Mouse (Mus musculus) gastrocnemius, postnatal 4 days (tissue): ENCODE measurements around the gene Zfp683. TPM values are rescaled to one million over a fixed set of nuclear protein-coding genes. Genes with fewer than 3 reads are reported as not detected.

ENCODE experiments used
- DNase-seq, 2 experiments: peaks; one replicate each; pipeline ENCODE4 v3.0.0; 2021 to 2022; ENCODE audit warnings: low spot score in 2 of 2, mixed read lengths in 2 of 2
- long read RNA-seq, 2 experiments: library from polyadenylated mRNA; stranded (forward); transcript quantifications; one replicate each; pipeline ENCODE4 v2.0.0; 2021
- total RNA-seq, 2 experiments: library from RNA; stranded (reverse); gene quantifications; 2 replicates each; pipeline ENCODE4 v1.2.3; 2021

The Zfp683 gene
- under 1 TPM in 1 of 2 experiments, not detected in 1; 0.23 TPM for total RNA-seq
- long read RNA-seq, experiment 1 = 0 reads
- long read RNA-seq, experiment 2 = 0 reads

DNA sequence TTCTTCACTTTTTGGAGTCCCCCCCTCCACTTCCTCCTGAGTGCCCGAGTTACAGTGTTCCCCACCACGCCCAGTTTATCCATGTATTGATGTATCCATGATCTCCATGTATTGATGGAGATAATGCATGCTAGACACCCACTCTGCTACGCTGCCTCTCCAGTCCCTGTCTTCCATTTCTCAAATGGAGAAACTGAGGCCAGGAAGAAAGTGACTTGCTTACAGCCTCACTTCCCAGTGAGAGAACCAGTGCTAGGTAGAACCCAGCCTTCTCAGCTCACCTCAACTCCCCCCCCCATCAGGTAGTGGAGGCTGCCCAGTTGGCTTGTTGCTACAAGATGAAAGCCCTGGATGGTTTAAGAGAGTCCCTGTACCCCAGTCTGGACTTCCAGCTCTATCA lies at the start of gene Zfp683:
TSS of gene Zfp683 (plus strand) at position 301 of the 400 bp plus-strand sequence.
- no peak for DNase-seq

GRCm38 (mm10) chr4:134005581-134006358 lies 47.9 kb upstream of the Zfp683 start:
- DNase-seq = no peak

GRCm38 (mm10) chr4:134006845-134007244 lies 46.8 kb upstream of the Zfp683 start:
- no peak for DNase-seq

DNA sequence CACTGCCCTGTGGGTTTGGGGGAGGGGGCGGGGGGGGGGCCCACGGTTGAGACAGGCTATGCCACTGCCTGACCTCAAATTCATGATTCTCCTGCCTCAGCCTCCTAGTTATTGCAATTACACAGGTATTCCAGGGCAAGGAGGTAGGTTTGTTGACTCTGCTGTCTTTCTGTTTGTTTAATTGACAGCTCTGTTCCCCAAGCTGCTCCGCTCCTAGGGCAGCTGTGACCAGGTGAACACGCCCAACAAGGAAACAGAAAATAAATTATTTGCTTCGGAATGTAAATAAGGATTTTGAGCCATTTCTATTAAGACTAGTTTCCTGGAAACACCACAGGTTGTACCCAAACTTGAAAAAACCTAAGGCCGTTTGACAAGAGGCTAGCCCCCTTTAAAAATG lies 43.9 kb upstream of the Zfp683 start:
- DNase-seq = no peak

- no peak for DNase-seq
These were observed 41.9 kb upstream of the Zfp683 start for GRCm38 (mm10) chr4:134011450-134012414.

- no peak for DNase-seq
These were observed 40.6 kb upstream of the Zfp683 start for GRCm38 (mm10) chr4:134012858-134013528.

- DNase-seq = no peak
These were observed 37.4 kb upstream of the Zfp683 start for GRCm38 (mm10) chr4:134016208-134016607.

- no peak for DNase-seq
These were observed 36.9 kb upstream of the Zfp683 start for GRCm38 (mm10) chr4:134016767-134017166.

DNA sequence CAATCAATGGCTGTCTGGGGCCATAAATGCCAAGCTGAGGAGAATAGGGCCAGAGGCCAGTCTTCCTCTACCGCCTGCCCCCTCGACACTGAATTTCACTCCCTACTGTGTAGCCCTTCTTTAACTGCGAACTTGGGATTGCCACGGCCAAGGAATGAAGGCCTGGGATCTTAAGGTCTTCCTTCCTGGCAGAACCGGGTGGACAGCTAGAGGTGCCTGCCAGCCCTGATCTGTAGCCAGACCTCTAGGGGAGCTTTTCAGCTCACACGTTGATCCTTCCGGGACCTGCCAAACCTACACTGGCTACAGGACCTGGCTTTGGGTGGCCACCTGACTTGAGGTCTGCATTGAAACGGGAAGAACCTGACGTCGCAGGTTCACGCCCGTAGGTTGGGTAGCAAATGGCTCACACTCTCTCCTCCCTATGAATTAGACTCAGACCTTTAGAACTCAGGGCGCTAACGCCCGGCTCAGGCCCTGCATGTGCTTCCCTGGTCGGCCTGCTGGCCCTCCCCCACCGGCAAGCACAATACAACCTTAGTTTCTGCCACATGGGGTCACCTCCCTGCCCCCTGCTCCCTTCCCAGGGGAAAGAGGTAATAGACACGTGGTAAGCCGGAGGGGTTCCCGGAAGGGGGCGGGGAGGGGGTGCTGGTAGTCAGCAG lies 36.3 kb upstream of the Zfp683 start:
- DNase-seq = no peak

- DNase-seq = no peak
These were observed 35.4 kb upstream of the Zfp683 start for GRCm38 (mm10) chr4:134018038-134018778.

- DNase-seq = no peak
These were observed 34.9 kb upstream of the Zfp683 start, which contains the start of gene Lin28a for GRCm38 (mm10) chr4:134018779-134019145. Lin28a (minus strand) TSS chr4:134018841.

DNA sequence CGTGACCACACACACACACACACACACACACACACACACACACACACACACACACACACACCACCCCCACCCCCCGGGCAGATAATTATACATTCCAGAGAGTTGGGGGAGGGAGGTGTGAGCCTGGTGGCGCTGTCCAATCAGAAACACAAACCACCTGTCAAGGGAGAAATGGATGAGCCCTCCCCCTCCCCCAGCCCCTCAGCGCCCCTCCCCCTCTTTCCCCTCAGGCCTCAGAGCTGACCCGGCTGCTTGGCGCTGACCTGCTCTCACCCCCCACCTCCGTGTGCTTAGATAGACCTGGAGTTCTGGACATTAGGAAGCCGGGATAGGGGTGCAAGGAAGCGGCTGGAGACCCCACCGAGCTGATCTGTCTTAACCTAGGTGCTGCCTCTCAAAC lies 34.4 kb upstream of the Zfp683 start:
- no peak for DNase-seq

- no peak for DNase-seq
These were observed 33.8 kb upstream of the Zfp683 start for GRCm38 (mm10) chr4:134019641-134020351.

- DNase-seq = peak; percentile 45 to 65
These were observed 33.0 kb upstream of the Zfp683 start for GRCm38 (mm10) chr4:134020621-134021020.

DNA sequence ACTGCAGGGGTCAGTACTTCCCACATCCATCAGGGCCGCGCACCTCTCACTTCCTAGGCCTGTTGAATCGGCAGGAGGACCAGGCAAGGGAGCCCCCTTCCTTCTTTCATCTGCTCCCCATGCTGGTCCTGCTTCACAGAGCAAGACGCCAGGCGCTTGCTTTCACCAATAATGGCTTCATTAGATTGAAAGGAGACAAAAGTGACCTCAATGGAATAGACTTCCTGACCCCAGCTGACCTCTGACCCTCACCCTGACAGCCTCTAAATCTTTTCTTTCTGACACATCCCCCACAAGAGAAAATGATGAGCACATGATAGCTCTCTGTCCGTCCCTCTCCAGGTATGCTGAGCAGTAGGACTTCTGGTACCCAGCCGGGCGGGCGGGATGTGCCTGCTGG lies 27.8 kb upstream of the Zfp683 start:
- no peak for DNase-seq

DNA sequence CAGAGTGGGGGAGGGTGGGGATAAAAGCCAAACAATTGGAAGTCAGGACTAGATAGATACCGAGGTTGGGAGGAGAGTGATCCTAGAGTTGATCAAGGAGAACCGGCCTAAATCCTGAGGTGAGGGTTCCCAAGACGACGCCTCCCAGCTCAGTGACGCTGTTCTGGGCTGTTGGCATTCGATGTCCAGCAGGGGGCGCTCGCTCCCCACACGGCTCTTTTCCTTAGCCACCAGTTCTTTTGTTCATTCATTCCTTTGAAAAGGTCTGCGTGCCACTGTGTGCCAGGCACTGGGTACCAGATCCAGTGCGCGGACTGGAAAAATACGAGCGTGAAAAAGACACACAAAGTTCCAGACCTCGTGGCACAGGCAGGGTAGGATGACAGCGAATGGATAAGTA lies 17.7 kb upstream of the Zfp683 start:
- DNase-seq = peak; percentile 53 to 66

- DNase-seq = peak in 1 of 2 experiments; percentile 45
These were observed 12.1 kb upstream of the Zfp683 start for GRCm38 (mm10) chr4:134041317-134042123.

DNA sequence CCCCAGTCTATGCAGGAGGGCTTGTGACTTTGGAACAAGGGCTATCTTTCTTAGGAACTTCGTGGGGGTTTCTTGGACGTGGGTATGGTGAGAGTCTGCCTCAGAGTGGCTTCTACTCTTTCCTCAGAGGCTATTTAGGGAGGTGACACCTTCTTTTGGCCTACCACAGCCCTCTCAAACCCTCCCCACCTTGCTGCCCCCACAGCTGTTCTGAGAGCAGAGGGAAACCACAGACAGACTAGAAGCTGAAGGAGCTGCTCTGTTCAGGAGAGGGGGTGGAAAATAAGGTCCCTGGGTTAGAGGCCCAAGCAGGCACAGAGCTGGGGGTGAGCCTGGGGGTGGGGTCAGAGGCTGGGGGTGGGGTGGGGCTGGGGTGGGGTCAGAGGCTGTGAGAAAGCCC lies 10.6 kb upstream of the Zfp683 start:
- DNase-seq = no peak

DNA sequence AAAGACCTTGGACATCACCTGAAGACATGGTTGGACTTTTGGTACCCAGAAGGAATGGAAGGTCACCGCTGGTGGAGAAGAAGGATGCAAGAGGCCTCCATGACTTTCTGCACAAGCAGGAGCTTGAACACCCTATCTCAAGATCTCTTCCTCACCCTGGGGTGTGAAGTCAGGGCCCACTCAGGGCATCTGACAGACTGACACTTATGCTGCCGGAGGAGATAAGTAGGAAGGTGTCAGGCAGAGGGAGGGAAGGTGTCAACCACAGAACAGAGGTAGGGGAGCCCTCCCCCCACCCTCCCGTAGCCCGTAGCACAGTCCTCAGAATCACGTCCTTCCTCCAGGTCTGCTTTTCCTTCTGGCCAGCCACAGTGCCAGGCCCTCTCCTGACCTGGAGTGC lies 6.0 kb upstream of the Zfp683 start:
- DNase-seq = no peak
